Mouse (Mus musculus): ENCODE measurements around the gene Lingo4. TPM values are rescaled to one million over a fixed set of nuclear protein-coding genes. Genes with fewer than 3 reads are reported as not detected.

Gene Lingo4
- polyA plus RNA-seq, 1 experiment from 2014 or later = 1.3 TPM

DNA sequence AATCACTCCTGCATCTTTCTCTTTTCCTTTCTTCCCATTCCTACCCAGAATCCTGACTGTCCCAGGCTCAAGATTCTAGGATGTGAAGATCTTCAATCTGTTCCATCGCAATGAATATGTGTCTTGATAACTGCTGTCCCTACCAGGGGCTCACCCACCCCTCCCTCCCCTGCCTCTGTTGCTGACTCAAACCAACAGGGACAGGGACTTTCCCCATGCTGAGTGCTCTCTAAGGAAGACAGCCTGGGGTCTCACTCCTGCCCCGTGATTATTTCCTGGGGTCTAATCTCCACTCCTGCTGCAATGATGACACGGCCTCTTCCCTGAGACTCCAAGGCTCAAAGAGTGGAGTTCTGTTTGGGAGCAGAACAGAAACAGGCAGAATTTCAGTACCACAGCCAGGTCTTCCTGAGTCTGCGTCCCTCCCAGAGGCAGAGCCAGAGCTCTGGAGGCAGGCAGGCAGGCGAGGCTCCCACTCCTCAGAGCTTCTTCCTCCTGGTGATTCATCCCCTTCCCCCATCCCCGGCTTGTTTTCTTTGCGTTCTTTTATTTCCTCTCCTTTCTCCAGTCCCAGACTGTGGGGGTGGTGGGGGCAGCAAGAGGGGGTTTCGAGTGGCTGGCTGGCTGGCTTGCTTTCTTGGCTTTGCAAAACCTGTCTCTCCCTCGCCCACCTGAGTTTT lies 18.3 kb upstream of the Lingo4 start:
- Histone ChIP-seq H3K27me3 (ENCODE audit: control insufficient read depth, insufficient read depth, low read length) (no peaks in the 10 kb centered on the region), H3K27ac (ENCODE audit: low read depth, low read length) (no peak overlapping the region), H3K9ac (replicated peaks; ENCODE audit: low read depth, low read length) (no peak overlapping the region), H3K4me3 (ENCODE audit: low read depth, low read length) (no peak overlapping the region), H3K4me1 (ENCODE audit: control insufficient read depth, insufficient read depth, low read length) (no peaks in the 10 kb centered on the region), H3K36me3 (ENCODE audit: control insufficient read depth, insufficient read depth, low read length) (no peaks in the 10 kb centered on the region), H3K9me3 (ENCODE audit: control insufficient read depth, low read length) (no peaks in the 10 kb centered on the region), H3K4me2 (ENCODE audit: low read depth, low read length) (no peak overlapping the region)
- 27% methylated on average over 9 of the region's 9 CpGs for WGBS
- no peak for ATAC-seq (ENCODE audit: low read depth)

DNA sequence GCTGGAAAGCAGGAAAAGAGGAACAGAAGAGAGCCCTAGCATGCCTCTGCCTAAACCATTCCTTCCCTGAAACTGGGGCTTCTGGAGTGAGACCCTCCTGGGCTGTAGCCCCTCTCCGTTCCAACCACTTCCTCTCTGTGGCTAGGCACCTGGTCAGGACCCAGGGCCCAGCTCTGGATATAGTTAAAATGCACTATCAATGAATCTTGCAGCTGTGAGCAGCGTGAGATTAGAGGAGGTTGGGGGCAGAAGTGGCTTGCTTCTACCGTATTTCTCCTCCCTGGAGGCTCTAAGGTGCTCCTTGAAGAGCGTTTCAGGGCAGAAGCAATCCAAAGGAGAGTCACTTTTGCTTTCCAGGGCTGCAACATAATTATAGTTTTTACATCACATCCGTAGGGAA lies 16.0 kb upstream of the Lingo4 start:
- Histone ChIP-seq H3K9ac (replicated peaks; ENCODE audit: low read depth, low read length) (no peak overlapping the region), H3K9me3 (ENCODE audit: control insufficient read depth, low read length) (no peaks in the 10 kb centered on the region), H3K4me2 (ENCODE audit: low read depth, low read length) (no peak overlapping the region), H3K36me3 (ENCODE audit: control insufficient read depth, insufficient read depth, low read length) (no peaks in the 10 kb centered on the region), H3K4me3 (ENCODE audit: low read depth, low read length) (no peak overlapping the region), H3K27ac (ENCODE audit: low read depth, low read length) (no peak overlapping the region), H3K27me3 (ENCODE audit: control insufficient read depth, insufficient read depth, low read length) (no peaks in the 10 kb centered on the region), H3K4me1 (ENCODE audit: control insufficient read depth, insufficient read depth, low read length) (no peaks in the 10 kb centered on the region)
- ATAC-seq (ENCODE audit: low read depth) = no peak
- WGBS = 77% methylated on average over 5 of the region's 5 CpGs

DNA sequence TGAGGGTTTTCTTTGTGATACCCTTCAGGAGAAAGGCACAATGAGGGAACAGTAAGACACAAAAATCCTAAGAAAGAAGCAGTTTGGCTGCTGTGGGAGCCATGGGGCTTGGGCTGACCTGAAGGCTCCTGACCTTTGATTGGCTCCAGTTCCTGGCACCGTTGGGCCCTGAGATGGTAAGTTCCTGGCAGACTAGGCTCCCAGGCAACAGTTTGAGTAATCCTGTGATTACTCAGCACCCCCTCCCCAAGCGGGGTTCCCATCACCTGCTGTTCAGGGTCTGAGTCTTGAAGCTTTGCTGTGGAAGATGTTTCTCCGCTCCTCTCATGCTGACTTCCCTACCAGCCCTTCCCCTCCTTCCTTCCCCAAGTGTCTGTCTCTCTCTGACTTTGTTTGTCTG lies 14.8 kb upstream of the Lingo4 start:
- Histone ChIP-seq H3K4me1 (ENCODE audit: control insufficient read depth, insufficient read depth, low read length) (no peaks in the 10 kb centered on the region), H3K9me3 (ENCODE audit: control insufficient read depth, low read length) (no peaks in the 10 kb centered on the region), H3K4me2 (ENCODE audit: low read depth, low read length) (no peak overlapping the region), H3K36me3 (ENCODE audit: control insufficient read depth, insufficient read depth, low read length) (no peaks in the 10 kb centered on the region), H3K9ac (replicated peaks; ENCODE audit: low read depth, low read length) (no peak overlapping the region), H3K27me3 (ENCODE audit: control insufficient read depth, insufficient read depth, low read length) (no peaks in the 10 kb centered on the region), H3K4me3 (ENCODE audit: low read depth, low read length) (no peak overlapping the region), H3K27ac (ENCODE audit: low read depth, low read length) (no peak overlapping the region)
- no peak for ATAC-seq (ENCODE audit: low read depth)
- WGBS = 62% methylated on average over 3 of the region's 3 CpGs

GRCm38 (mm10) chr3:94386671-94387070 lies 11.6 kb upstream of the Lingo4 start:
- H3K4me1 ChIP-seq (ENCODE audit: control insufficient read depth, insufficient read depth, low read length) = no peaks in the 10 kb centered on the region
- H3K4me2 ChIP-seq (ENCODE audit: low read depth, low read length) = no peak overlapping the region
- no peaks in the 10 kb centered on the region for H3K27me3 ChIP-seq (ENCODE audit: control insufficient read depth, insufficient read depth, low read length)
- no peak overlapping the region for H3K27ac ChIP-seq (ENCODE audit: low read depth, low read length)
- WGBS = 38% methylated on average over 4 of the region's 4 CpGs
- no peaks in the 10 kb centered on the region for H3K9me3 ChIP-seq (ENCODE audit: control insufficient read depth, low read length)
- no peak overlapping the region for H3K9ac ChIP-seq (replicated peaks; ENCODE audit: low read depth, low read length)
- no peak overlapping the region for H3K4me3 ChIP-seq (ENCODE audit: low read depth, low read length)
- no peaks in the 10 kb centered on the region for H3K36me3 ChIP-seq (ENCODE audit: control insufficient read depth, insufficient read depth, low read length)
- ATAC-seq (ENCODE audit: low read depth) = no peak

DNA sequence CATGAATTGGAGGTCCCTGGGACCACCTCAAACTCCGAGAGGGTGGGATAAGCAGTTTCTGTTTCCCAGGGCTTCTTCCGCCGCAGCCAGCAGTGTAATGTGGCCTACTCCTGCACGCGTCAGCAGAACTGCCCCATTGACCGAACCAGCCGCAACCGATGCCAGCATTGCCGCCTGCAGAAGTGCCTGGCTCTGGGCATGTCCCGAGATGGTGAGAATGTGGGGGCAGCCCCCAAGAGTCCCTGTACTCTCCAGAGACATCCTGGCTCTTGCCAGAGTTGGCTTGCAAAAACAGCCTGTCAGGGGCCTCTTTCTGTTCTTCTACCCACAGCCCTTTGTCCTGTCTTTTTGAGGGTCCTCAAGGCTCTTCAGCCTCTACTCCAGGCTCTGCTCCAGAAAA lies 10.9 kb upstream of the Lingo4 start:
- Histone ChIP-seq H3K36me3 (ENCODE audit: control insufficient read depth, insufficient read depth, low read length) (no peaks in the 10 kb centered on the region), H3K4me2 (ENCODE audit: low read depth, low read length) (no peak overlapping the region)
- WGBS = 88% methylated on average over 10 of the region's 10 CpGs

DNA sequence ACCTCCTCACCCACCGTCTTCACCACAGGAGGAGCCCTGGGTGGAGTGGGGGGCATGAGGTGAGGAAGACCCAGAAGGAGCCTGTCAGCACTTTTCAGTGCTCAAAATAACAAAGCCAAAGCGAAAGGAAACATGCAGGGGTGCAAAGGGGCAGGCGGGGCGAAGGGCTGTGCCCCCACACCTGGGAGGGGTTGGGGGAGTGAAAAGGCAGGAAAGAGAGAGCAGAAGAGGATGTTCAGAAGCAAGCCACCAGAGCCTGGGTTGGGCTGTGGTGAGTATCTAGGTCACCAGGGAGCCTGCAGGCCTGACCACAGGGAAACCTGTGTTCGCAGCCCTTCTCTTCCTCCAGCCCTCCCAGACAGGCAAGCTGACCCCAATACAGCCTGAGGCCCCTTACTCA lies 10.3 kb upstream of the Lingo4 start:
- Histone ChIP-seq H3K36me3 (ENCODE audit: control insufficient read depth, insufficient read depth, low read length) (no peaks in the 10 kb centered on the region), H3K4me3 (ENCODE audit: low read depth, low read length) (no peak overlapping the region), H3K27me3 (ENCODE audit: control insufficient read depth, insufficient read depth, low read length) (no peaks in the 10 kb centered on the region), H3K27ac (ENCODE audit: low read depth, low read length) (no peak overlapping the region), H3K4me1 (ENCODE audit: control insufficient read depth, insufficient read depth, low read length) (no peaks in the 10 kb centered on the region), H3K9me3 (ENCODE audit: control insufficient read depth, low read length) (no peaks in the 10 kb centered on the region), H3K9ac (replicated peaks; ENCODE audit: low read depth, low read length) (no peak overlapping the region), H3K4me2 (ENCODE audit: low read depth, low read length) (no peak overlapping the region)
- ATAC-seq (ENCODE audit: low read depth) = no peak
- WGBS = 83% methylated on average over 5 of the region's 5 CpGs

More for the DNA sequence above, 10.9 kb upstream of the Lingo4 start:
- no peaks in the 10 kb centered on the region for H3K27me3 ChIP-seq (ENCODE audit: control insufficient read depth, insufficient read depth, low read length)
- no peak for ATAC-seq (ENCODE audit: low read depth)
- no peak overlapping the region for H3K9ac ChIP-seq (replicated peaks; ENCODE audit: low read depth, low read length)
- no peaks in the 10 kb centered on the region for H3K4me1 ChIP-seq (ENCODE audit: control insufficient read depth, insufficient read depth, low read length)
- H3K9me3 ChIP-seq (ENCODE audit: control insufficient read depth, low read length) = no peaks in the 10 kb centered on the region
- H3K4me3 ChIP-seq (ENCODE audit: low read depth, low read length) = no peak overlapping the region
- H3K27ac ChIP-seq (ENCODE audit: low read depth, low read length) = no peak overlapping the region

- Histone ChIP-seq H3K4me1 (ENCODE audit: control insufficient read depth, insufficient read depth, low read length) (peaks cover 3% of the 10 kb centered on the region; the same call in 1 of the 2 replicates), H3K9ac (replicated peaks; ENCODE audit: low read depth, low read length) (no peak overlapping the region), H3K36me3 (ENCODE audit: control insufficient read depth, insufficient read depth, low read length) (no peaks in the 10 kb centered on the region), H3K4me3 (ENCODE audit: low read depth, low read length) (no peak overlapping the region), H3K27me3 (ENCODE audit: control insufficient read depth, insufficient read depth, low read length) (no peaks in the 10 kb centered on the region), H3K9me3 (ENCODE audit: control insufficient read depth, low read length) (no peaks in the 10 kb centered on the region), H3K27ac (ENCODE audit: low read depth, low read length) (no peak overlapping the region), H3K4me2 (ENCODE audit: low read depth, low read length) (no peak overlapping the region)
- ATAC-seq (ENCODE audit: low read depth) = no peak
- WGBS = 97% methylated on average over 16 of the region's 16 CpGs
Measured at GRCm38 (mm10) chr3:94389420-94389819, 8.9 kb upstream of the Lingo4 start.

GRCm38 (mm10) chr3:94391001-94391400 lies 7.3 kb upstream of the Lingo4 start:
- Histone ChIP-seq H3K9ac (replicated peaks; ENCODE audit: low read depth, low read length) (no peak overlapping the region), H3K27me3 (ENCODE audit: control insufficient read depth, insufficient read depth, low read length) (no peaks in the 10 kb centered on the region), H3K4me1 (ENCODE audit: control insufficient read depth, insufficient read depth, low read length) (peaks cover 3% of the 10 kb centered on the region; the same call in 1 of the 2 replicates), H3K36me3 (ENCODE audit: control insufficient read depth, insufficient read depth, low read length) (no peaks in the 10 kb centered on the region), H3K4me2 (ENCODE audit: low read depth, low read length) (no peak overlapping the region), H3K27ac (ENCODE audit: low read depth, low read length) (no peak overlapping the region), H3K4me3 (ENCODE audit: low read depth, low read length) (no peak overlapping the region), H3K9me3 (ENCODE audit: control insufficient read depth, low read length) (no peaks in the 10 kb centered on the region)
- WGBS = 84% methylated on average over 5 of the region's 5 CpGs
- no peak for ATAC-seq (ENCODE audit: low read depth)

- Histone ChIP-seq H3K36me3 (ENCODE audit: control insufficient read depth, insufficient read depth, low read length) (no peaks in the 10 kb centered on the region), H3K9me3 (ENCODE audit: control insufficient read depth, low read length) (no peaks in the 10 kb centered on the region), H3K4me2 (ENCODE audit: low read depth, low read length) (no peak overlapping the region), H3K27me3 (ENCODE audit: control insufficient read depth, insufficient read depth, low read length) (no peaks in the 10 kb centered on the region), H3K27ac (ENCODE audit: low read depth, low read length) (no peak overlapping the region), H3K4me1 (ENCODE audit: control insufficient read depth, insufficient read depth, low read length) (peaks cover 3% of the 10 kb centered on the region; the same call in 1 of the 2 replicates), H3K4me3 (ENCODE audit: low read depth, low read length) (no peak overlapping the region), H3K9ac (replicated peaks; ENCODE audit: low read depth, low read length) (no peak overlapping the region)
- no peak for ATAC-seq (ENCODE audit: low read depth)
- 87% methylated on average over 2 of the region's 2 CpGs for WGBS
Measured at GRCm38 (mm10) chr3:94392128-94392527, 6.2 kb upstream of the Lingo4 start.
